Mouse (Mus musculus): Measurements from ENCODE around the gene Stard9. TPM values are rescaled to one million over a fixed set of nuclear protein-coding genes. Genes with fewer than 3 reads are reported as not detected.

Stard9 gene
- polyA plus RNA-seq, 1 experiment from 2014 or later: 7.0 TPM

Other genes with a start within 250 kb of the Stard9 start
- gene Ganc, start 225.2 kb upstream of the Stard9 start, polyA plus RNA-seq (2014; fragmentation: Nextera tagmentation; extraction: Ambion mirVana): 7.9 and 8.7 TPM in 2 replicates
- 8.9 and 10.6 TPM in 2 replicates for gene Tmem87a, start 225.0 kb upstream of the Stard9 start, polyA plus RNA-seq (2014; fragmentation: Nextera tagmentation; extraction: Ambion mirVana)
- 0.64 and 1.7 TPM in 2 replicates for gene Capn3, start 173.1 kb upstream of the Stard9 start, polyA plus RNA-seq (2014; fragmentation: Nextera tagmentation; extraction: Ambion mirVana)
- 46.4 and 48.0 TPM in 2 replicates for gene Zfp106, start 65.3 kb upstream of the Stard9 start, polyA plus RNA-seq (2014; fragmentation: Nextera tagmentation; extraction: Ambion mirVana)
- 17.3 and 18.9 TPM in 2 replicates for gene Snap23, start 61.5 kb upstream of the Stard9 start, polyA plus RNA-seq (2014; fragmentation: Nextera tagmentation; extraction: Ambion mirVana)
- 25.3 and 28.7 TPM in 2 replicates for gene Haus2, start 19.7 kb upstream of the Stard9 start, polyA plus RNA-seq (2014; fragmentation: Nextera tagmentation; extraction: Ambion mirVana)
- 30.8 and 31.4 TPM in 2 replicates for gene Lrrc57, start 19.6 kb upstream of the Stard9 start, polyA plus RNA-seq (2014; fragmentation: Nextera tagmentation; extraction: Ambion mirVana)
- gene Cdan1, start 221.0 kb downstream of the Stard9 start, polyA plus RNA-seq (2014; fragmentation: Nextera tagmentation; extraction: Ambion mirVana): 8.9 and 9.9 TPM in 2 replicates
- gene Ttbk2, start 221.5 kb downstream of the Stard9 start, polyA plus RNA-seq (2014; fragmentation: Nextera tagmentation; extraction: Ambion mirVana): 17.4 and 18.1 TPM in 2 replicates